Mouse (Mus musculus) liver, embryonic 11.5 days (tissue): ENCODE measurements around the gene Irak2. TPM values are rescaled to one million over a fixed set of nuclear protein-coding genes. Genes with fewer than 3 reads are reported as not detected.

Source experiments
- ATAC-seq: fragments of 200-750 bp; cut with Nextera tagmentation; replicated peaks from 2 replicates; pipeline ENCODE4 v1.8.0; 2017; ENCODE audit warnings: moderate number of reproducible peaks, mild to moderate bottlenecking, moderate TSS enrichment, moderate library complexity; ENCODE audit not compliant: low FRiP score
- DNase-seq: peaks from one replicate; pipeline ENCODE4 v3.0.0-alpha.2; 2017; ENCODE audit warnings: low spot score
- H3K27ac ChIP-seq: fragments of 300-500 bp; sonication (generic); 2 replicates; pipeline ENCODE4 v1.5.1; 2014; ENCODE audit warnings: mild to moderate bottlenecking, low read depth, low read length, control low read depth
- H3K27me3 ChIP-seq: fragments of 300-500 bp; sonication (generic); replicated peaks from 2 replicates; pipeline ENCODE4 v1.6.1; 2014; ENCODE audit warnings: low read length, mixed read lengths; ENCODE audit not compliant: control insufficient read depth, insufficient read depth
- H3K36me3 ChIP-seq: fragments of 300-500 bp; sonication (generic); 2 replicates; pipeline ENCODE4 v1.6.1; 2014; ENCODE audit warnings: mild to moderate bottlenecking, low read length, moderate library complexity, mixed read lengths; ENCODE audit not compliant: control insufficient read depth, insufficient read depth
- H3K4me1 ChIP-seq: fragments of 300-500 bp; sonication (generic); replicated peaks from 2 replicates; pipeline ENCODE4 v1.6.1; 2014; ENCODE audit warnings: low read length, mixed read lengths; ENCODE audit not compliant: control insufficient read depth, insufficient read depth
- H3K4me2 ChIP-seq: fragments of 300-500 bp; sonication (generic); 2 replicates; pipeline ENCODE4 v1.6.1; 2014; ENCODE audit warnings: mild to moderate bottlenecking, control low read depth, moderate library complexity
- H3K4me3 ChIP-seq: fragments of 300-500 bp; sonication (generic); 2 replicates; pipeline ENCODE4 v1.5.1; 2014; ENCODE audit warnings: low read depth, low read length, control low read depth
- H3K9ac ChIP-seq: fragments of 300-500 bp; sonication (generic); 2 replicates; pipeline ENCODE4 v1.6.1; 2014; ENCODE audit warnings: low read depth, low read length, control low read depth
- H3K9me3 ChIP-seq: fragments of 300-500 bp; sonication (generic); 2 replicates; pipeline ENCODE4 v1.6.1; 2016; ENCODE audit warnings: low read length, inconsistent platforms, mixed read lengths; ENCODE audit not compliant: control insufficient read depth
- WGBS: fragments of 180-500 bp; shearing (Covaris S2); extraction: QIAGEN DNeasy Blood & Tissue Kit; methylation state at CpG from one replicate; pipeline ENCODE4 v1.1.7; 2014; 5-methylcytosine and 5-hydroxymethylcytosine counted together
- microRNA-seq: library from miRNA; unstranded; fragments of <30 nt; microRNA quantifications from one replicate; pipeline ENCODE4, GENCODE M21; 2017; ENCODE audit warnings: borderline number of aligned reads
- polyA plus RNA-seq: library from polyadenylated mRNA; unstranded; fragments of >200 nt; fragmentation: Nextera tagmentation; extraction: Ambion mirVana; gene quantifications from 2 replicates; pipeline ENCODE4 v1.2.1, GENCODE M21; 2014

The Irak2 gene
- polyA plus RNA-seq, 1 experiment from 2014 or later, result 14.8 TPM

GRCm38 (mm10) chr6:113741425-113741824 is 103.2 kb downstream of the Irak2 start:
- WGBS, result 57% methylated on average over 2 of the region's 2 CpGs
- Histone ChIP-seq H3K9me3 (no peaks in the 10 kb centered on the region), H3K27me3 (no peaks in the 10 kb centered on the region), H3K36me3 (peaks cover 10% of the 10 kb centered on the region; the same call in 1 of the 2 replicates), H3K4me3 (no peak overlapping the region), H3K4me2 (no peak overlapping the region), H3K27ac (no peak overlapping the region), H3K9ac (no peak overlapping the region), H3K4me1 (peaks cover 8% of the 10 kb centered on the region)
- ATAC-seq (no peak), DNase-seq (no peak)

DNA sequence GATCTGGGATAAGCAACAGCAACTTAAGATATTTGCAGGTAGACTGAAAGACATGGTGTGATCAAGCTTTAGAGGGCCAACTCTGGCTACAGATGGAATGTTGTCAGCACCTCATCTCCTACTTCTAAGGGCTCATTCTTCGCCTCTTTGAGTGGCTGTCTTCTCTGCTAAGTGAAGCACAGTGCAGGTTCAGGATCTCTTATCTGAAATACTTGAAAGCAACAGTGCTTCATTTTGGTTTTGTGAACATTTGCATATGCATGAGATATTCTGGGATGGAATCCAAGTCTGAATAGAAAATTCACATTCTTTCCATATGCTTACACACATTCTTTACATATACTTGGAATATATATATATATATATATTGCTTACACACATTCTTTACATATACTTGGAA is 104.1 kb downstream of the Irak2 start:
- DNase-seq (no peak), ATAC-seq (no peak)
- Histone ChIP-seq H3K27me3 (peaks cover 2% of the 10 kb centered on the region), H3K9ac (no peak overlapping the region), H3K4me3 (no peak overlapping the region), H3K4me2 (no peak overlapping the region), H3K36me3 (peaks cover 6% of the 10 kb centered on the region; the same call in 1 of the 2 replicates), H3K9me3 (no peaks in the 10 kb centered on the region), H3K27ac (no peak overlapping the region), H3K4me1 (peaks cover 8% of the 10 kb centered on the region)
- WGBS, result 78% methylated on average over 1 of the region's 1 CpGs

GRCm38 (mm10) chr6:113743111-113743510 is 104.8 kb downstream of the Irak2 start:
- Histone ChIP-seq H3K27me3 (peaks cover 7% of the 10 kb centered on the region), H3K4me2 (no peak overlapping the region), H3K27ac (no peak overlapping the region), H3K36me3 (no peaks in the 10 kb centered on the region), H3K4me3 (no peak overlapping the region), H3K4me1 (peaks cover 8% of the 10 kb centered on the region), H3K9me3 (no peaks in the 10 kb centered on the region), H3K9ac (no peak overlapping the region)
- ATAC-seq (no peak), DNase-seq (no peak)
- 42% methylated on average over 1 of the region's 1 CpGs for whole genome bisulfite sequencing

Small RNA genes lying within 50 kb of the gene (microRNA-seq; reads per million reads assigned to microRNA genes)
- gene Mir7042, result not detected

Other genes starting within 250 kb of the Irak2 start
- 1.6 and 2.4 TPM in 2 replicates for gene Ttll3, start 249.2 kb upstream of the Irak2 start, polyA plus RNA-seq
- 27.4 and 32.1 TPM in 2 replicates for gene Rpusd3, start 219.1 kb upstream of the Irak2 start, polyA plus RNA-seq
- 0.26 TPM in 1 of 2 replicates, not detected in the other for gene Cidec, start 202.7 kb upstream of the Irak2 start, polyA plus RNA-seq
- 72.1 and 72.7 TPM in 2 replicates for gene Jagn1, start 195.9 kb upstream of the Irak2 start, polyA plus RNA-seq
- 0.74 and 1.5 TPM in 2 replicates for gene Il17re, start 180.0 kb upstream of the Irak2 start, polyA plus RNA-seq
- 4.6 and 5.3 TPM in 2 replicates for gene Il17rc, start 167.0 kb upstream of the Irak2 start, polyA plus RNA-seq
- gene Creld1, start 155.2 kb upstream of the Irak2 start, polyA plus RNA-seq, result 17.5 and 18.5 TPM in 2 replicates
- gene Prrt3, start 136.5 kb upstream of the Irak2 start, polyA plus RNA-seq, result 0.16 TPM in 2 replicates
- 70.8 and 75.8 TPM in 2 replicates for gene Emc3, start 106.8 kb upstream of the Irak2 start, polyA plus RNA-seq
- 19.1 and 22.7 TPM in 2 replicates for gene Fancd2, start 106.8 kb upstream of the Irak2 start, polyA plus RNA-seq
- gene Fancd2os, start 37.8 kb upstream of the Irak2 start, polyA plus RNA-seq, result 0.18 TPM in 2 replicates
- 166 and 173 TPM in 2 replicates for gene Brk1, start 33.7 kb upstream of the Irak2 start, polyA plus RNA-seq
- 24.8 and 29.5 TPM in 2 replicates for gene Vhl, start 14.5 kb upstream of the Irak2 start, polyA plus RNA-seq
- 1.2 TPM in 2 replicates for gene Tatdn2, start 58.6 kb downstream of the Irak2 start, polyA plus RNA-seq
- gene Ghrl, start 81.4 kb downstream of the Irak2 start, polyA plus RNA-seq, result 0.45 TPM in 1 of 2 replicates, not detected in the other
- 236 and 241 TPM in 2 replicates for gene Sec13, start 102.3 kb downstream of the Irak2 start, polyA plus RNA-seq